Mouse (Mus musculus): ENCODE results near the gene Igsf9b. TPM values are rescaled to one million over a fixed set of nuclear protein-coding genes. Genes with fewer than 3 reads are reported as not detected.
A peak's percentile ranks its signal among the peaks of the same experiment; 100 is the strongest.

Igsf9b gene
- polyA plus RNA-seq, 1 experiment from 2014 or later = 19.1 TPM

GRCm38 (mm10) chr9:27286296-27286695 is 12.7 kb upstream of the Igsf9b start:
- Histone ChIP-seq H3K9me3 (ENCODE audit: control insufficient read depth, low read length) (no peaks in the 10 kb centered on the region), H3K4me3 (ENCODE audit: low read depth, low read length) (no peak overlapping the region), H3K27me3 (ENCODE audit: control insufficient read depth, insufficient read depth, low read length) (peaks cover 7% of the 10 kb centered on the region; the same call in 1 of the 2 replicates), H3K4me2 (ENCODE audit: low read depth, low read length) (no peak overlapping the region), H3K36me3 (ENCODE audit: control insufficient read depth, insufficient read depth, low read length) (no peaks in the 10 kb centered on the region), H3K4me1 (ENCODE audit: control insufficient read depth, insufficient read depth, low read length) (0 out of 2 replicates have a peak, but pooled peaks cover 5% of the 10 kb centered on the region), H3K27ac (ENCODE audit: low read depth, low read length) (no peak overlapping the region), H3K9ac (replicated peaks; ENCODE audit: low read depth, low read length) (no peak overlapping the region)
- ATAC-seq (ENCODE audit: low read depth) = no peak
- WGBS = 82% methylated on average over 4 of the region's 4 CpGs

GRCm38 (mm10) chr9:27286859-27287258 is 12.1 kb upstream of the Igsf9b start:
- H3K9me3 ChIP-seq (ENCODE audit: control insufficient read depth, low read length) = no peaks in the 10 kb centered on the region
- H3K4me1 ChIP-seq (ENCODE audit: control insufficient read depth, insufficient read depth, low read length) = 0 out of 2 replicates have a peak, but pooled peaks cover 5% of the 10 kb centered on the region
- no peaks in the 10 kb centered on the region for H3K36me3 ChIP-seq (ENCODE audit: control insufficient read depth, insufficient read depth, low read length)
- no peak overlapping the region for H3K4me2 ChIP-seq (ENCODE audit: low read depth, low read length)
- ATAC-seq (ENCODE audit: low read depth) = no peak
- no peak overlapping the region for H3K27ac ChIP-seq (ENCODE audit: low read depth, low read length)
- WGBS = 93% methylated on average over 4 of the region's 4 CpGs
- peaks cover 7% of the 10 kb centered on the region; the same call in 1 of the 2 replicates for H3K27me3 ChIP-seq (ENCODE audit: control insufficient read depth, insufficient read depth, low read length)
- no peak overlapping the region for H3K9ac ChIP-seq (replicated peaks; ENCODE audit: low read depth, low read length)
- H3K4me3 ChIP-seq (ENCODE audit: low read depth, low read length) = no peak overlapping the region

- WGBS = 40% methylated on average over 5 of the region's 5 CpGs
- Histone ChIP-seq H3K9me3 (ENCODE audit: control insufficient read depth, low read length) (no peaks in the 10 kb centered on the region), H3K27me3 (ENCODE audit: control insufficient read depth, insufficient read depth, low read length) (peaks cover 7% of the 10 kb centered on the region; the same call in 1 of the 2 replicates), H3K4me2 (ENCODE audit: low read depth, low read length) (no peak overlapping the region), H3K9ac (replicated peaks; ENCODE audit: low read depth, low read length) (no peak overlapping the region), H3K4me1 (ENCODE audit: control insufficient read depth, insufficient read depth, low read length) (0 out of 2 replicates have a peak, but pooled peaks cover 5% of the 10 kb centered on the region), H3K27ac (ENCODE audit: low read depth, low read length) (no peak overlapping the region), H3K4me3 (ENCODE audit: low read depth, low read length) (no peak overlapping the region), H3K36me3 (ENCODE audit: control insufficient read depth, insufficient read depth, low read length) (no peaks in the 10 kb centered on the region)
- no peak for ATAC-seq (ENCODE audit: low read depth)
Observed at GRCm38 (mm10) chr9:27287419-27287818, 11.6 kb upstream of the Igsf9b start.

GRCm38 (mm10) chr9:27288442-27288841 is 10.6 kb upstream of the Igsf9b start:
- H3K9me3 ChIP-seq (ENCODE audit: control insufficient read depth, low read length) = no peaks in the 10 kb centered on the region
- H3K9ac ChIP-seq (replicated peaks; ENCODE audit: low read depth, low read length) = no peak overlapping the region
- peaks cover 7% of the 10 kb centered on the region; the same call in 1 of the 2 replicates for H3K27me3 ChIP-seq (ENCODE audit: control insufficient read depth, insufficient read depth, low read length)
- H3K36me3 ChIP-seq (ENCODE audit: control insufficient read depth, insufficient read depth, low read length) = no peaks in the 10 kb centered on the region
- H3K4me2 ChIP-seq (ENCODE audit: low read depth, low read length) = no peak overlapping the region
- ATAC-seq (ENCODE audit: low read depth) = peak; percentile 77
- H3K27ac ChIP-seq (ENCODE audit: low read depth, low read length) = no peak overlapping the region
- WGBS = 13% methylated on average over 7 of the region's 7 CpGs
- no peak overlapping the region for H3K4me3 ChIP-seq (ENCODE audit: low read depth, low read length)
- H3K4me1 ChIP-seq (ENCODE audit: control insufficient read depth, insufficient read depth, low read length) = 0 out of 2 replicates have a peak, but pooled peaks cover 5% of the 10 kb centered on the region

GRCm38 (mm10) chr9:27289543-27290308 is 9.3 kb upstream of the Igsf9b start:
- ATAC-seq (ENCODE audit: low read depth) = peak; percentile 72
- no peak overlapping the region for H3K4me2 ChIP-seq (ENCODE audit: low read depth, low read length)
- no peaks in the 10 kb centered on the region for H3K9me3 ChIP-seq (ENCODE audit: control insufficient read depth, low read length)
- WGBS = 19% methylated on average over 7 of the region's 7 CpGs
- H3K27me3 ChIP-seq (ENCODE audit: control insufficient read depth, insufficient read depth, low read length) = 0 out of 2 replicates have a peak, but pooled peaks cover 2% of the 10 kb centered on the region
- 0 out of 2 replicates have a peak, but pooled peaks cover 5% of the 10 kb centered on the region for H3K4me1 ChIP-seq (ENCODE audit: control insufficient read depth, insufficient read depth, low read length)
- no peak overlapping the region; the same call in 1 of the 2 replicates for H3K27ac ChIP-seq (ENCODE audit: low read depth, low read length)
- no peak overlapping the region for H3K4me3 ChIP-seq (ENCODE audit: low read depth, low read length)
- no peaks in the 10 kb centered on the region for H3K36me3 ChIP-seq (ENCODE audit: control insufficient read depth, insufficient read depth, low read length)
- H3K9ac ChIP-seq (replicated peaks; ENCODE audit: low read depth, low read length) = no peak overlapping the region

- H3K4me2 ChIP-seq (ENCODE audit: low read depth, low read length) = no peak overlapping the region
- H3K4me3 ChIP-seq (ENCODE audit: low read depth, low read length) = no peak overlapping the region
- no peaks in the 10 kb centered on the region for H3K27me3 ChIP-seq (ENCODE audit: control insufficient read depth, insufficient read depth, low read length)
- 78% methylated on average over 4 of the region's 4 CpGs for WGBS
- no peak overlapping the region for H3K9ac ChIP-seq (replicated peaks; ENCODE audit: low read depth, low read length)
- no peaks in the 10 kb centered on the region for H3K36me3 ChIP-seq (ENCODE audit: control insufficient read depth, insufficient read depth, low read length)
- ATAC-seq (ENCODE audit: low read depth) = no peak
- no peaks in the 10 kb centered on the region for H3K9me3 ChIP-seq (ENCODE audit: control insufficient read depth, low read length)
- H3K4me1 ChIP-seq (ENCODE audit: control insufficient read depth, insufficient read depth, low read length) = no peaks in the 10 kb centered on the region
- H3K27ac ChIP-seq (ENCODE audit: low read depth, low read length) = no peak overlapping the region
Observed at GRCm38 (mm10) chr9:27294380-27294779, 4.6 kb upstream of the Igsf9b start.

GRCm38 (mm10) chr9:27299286-27300187 is 533 bp downstream of the Igsf9b start:
- H3K36me3 ChIP-seq (ENCODE audit: control insufficient read depth, insufficient read depth, low read length) = no peaks in the 10 kb centered on the region
- WGBS = under 1% methylated on average over 68 of the region's 68 CpGs
- ATAC-seq (ENCODE audit: low read depth) = peak; percentile 13
- H3K4me2 ChIP-seq (ENCODE audit: low read depth, low read length) = peak overlapping the region; percentile 82
- H3K27me3 ChIP-seq (ENCODE audit: control insufficient read depth, insufficient read depth, low read length) = peaks cover 8% of the 10 kb centered on the region; the same call in 1 of the 2 replicates
- H3K27ac ChIP-seq (ENCODE audit: low read depth, low read length) = peak overlapping the region; percentile 76
- peak overlapping the region; percentile 65 for H3K9ac ChIP-seq (replicated peaks; ENCODE audit: low read depth, low read length)
- no peaks in the 10 kb centered on the region for H3K9me3 ChIP-seq (ENCODE audit: control insufficient read depth, low read length)
- H3K4me1 ChIP-seq (ENCODE audit: control insufficient read depth, insufficient read depth, low read length) = peaks cover 11% of the 10 kb centered on the region; the same call in 1 of the 2 replicates
- peak overlapping the region; percentile 69 for H3K4me3 ChIP-seq (ENCODE audit: low read depth, low read length)

GRCm38 (mm10) chr9:27300188-27300691 is 1.2 kb downstream of the Igsf9b start:
- WGBS = under 1% methylated on average over 32 of the region's 32 CpGs
- Histone ChIP-seq H3K4me2 (ENCODE audit: low read depth, low read length) (peak overlapping the region; percentile 82), H3K4me3 (ENCODE audit: low read depth, low read length) (peak overlapping the region; percentile 69), H3K4me1 (ENCODE audit: control insufficient read depth, insufficient read depth, low read length) (peaks cover 11% of the 10 kb centered on the region; the same call in 1 of the 2 replicates), H3K36me3 (ENCODE audit: control insufficient read depth, insufficient read depth, low read length) (no peaks in the 10 kb centered on the region), H3K27me3 (ENCODE audit: control insufficient read depth, insufficient read depth, low read length) (peaks cover 8% of the 10 kb centered on the region; the same call in 1 of the 2 replicates), H3K9me3 (ENCODE audit: control insufficient read depth, low read length) (no peaks in the 10 kb centered on the region), H3K27ac (ENCODE audit: low read depth, low read length) (no peak overlapping the region), H3K9ac (replicated peaks; ENCODE audit: low read depth, low read length) (peak overlapping the region; percentile 65)
- no peak for ATAC-seq (ENCODE audit: low read depth)

All from neural tube, embryonic 14.5 days (tissue).